Mouse (Mus musculus) liver, postnatal 0 days (tissue): ENCODE data around the gene Ikzf2. TPM values are rescaled to one million over a fixed set of nuclear protein-coding genes. Genes with fewer than 3 reads are reported as not detected.

Experiments
- ATAC-seq: fragments of 200-750 bp; cut with Nextera tagmentation; 2 replicates; pipeline ENCODE4 v1.8.0; 2017; ENCODE audit warnings: mild to moderate bottlenecking, moderate library complexity
- DNase-seq: peaks from one replicate; pipeline ENCODE4 v3.0.0-alpha.2; 2016
- H3K27ac ChIP-seq: fragments of 300-500 bp; sonication (generic); 2 replicates; pipeline ENCODE4 v1.5.1; 2014; ENCODE audit warnings: antibody characterized with exemption, moderate library complexity, mild to moderate bottlenecking, low read depth
- H3K27me3 ChIP-seq: fragments of 300-500 bp; sonication (generic); 2 replicates; pipeline ENCODE4 v1.6.1; 2014; ENCODE audit warnings: low read length, control low read depth, mixed read lengths; ENCODE audit not compliant: insufficient read depth
- H3K36me3 ChIP-seq: fragments of 300-500 bp; sonication (generic); replicated peaks from 2 replicates; pipeline ENCODE4 v1.6.1; 2014; ENCODE audit warnings: mild to moderate bottlenecking, control low read depth, low read length, moderate library complexity, mixed read lengths; ENCODE audit not compliant: insufficient read depth
- H3K4me1 ChIP-seq: fragments of 300-500 bp; sonication (generic); 2 replicates; pipeline ENCODE4 v1.6.1; 2014; ENCODE audit warnings: antibody characterized with exemption, mild to moderate bottlenecking, control low read depth; ENCODE audit not compliant: insufficient read depth
- H3K4me2 ChIP-seq: fragments of 300-500 bp; sonication (generic); 2 replicates; pipeline ENCODE4 v1.6.1; 2014; ENCODE audit warnings: low read depth, mild to moderate bottlenecking, low read length, moderate library complexity, mixed read lengths
- H3K4me3 ChIP-seq: fragments of 300-500 bp; sonication (generic); 2 replicates; pipeline ENCODE4 v1.5.1; 2014; ENCODE audit warnings: low read depth, low read length
- H3K9ac ChIP-seq: fragments of 300-500 bp; sonication (generic); replicated peaks from 2 replicates; pipeline ENCODE4 v1.6.1; 2014; ENCODE audit warnings: mild to moderate bottlenecking, moderate library complexity
- H3K9me3 ChIP-seq: fragments of 300-500 bp; sonication (generic); 2 replicates; pipeline ENCODE4 v1.6.1; 2016; ENCODE audit warnings: mild to moderate bottlenecking, control low read depth, low read length, mixed read lengths
- CTCF ChIP-seq: sonication (generic); IDR thresholded peaks from 2 replicates; pipeline ENCODE4 v1.5.1; 2016; ENCODE audit warnings: antibody characterized with exemption, low read depth
- EP300 ChIP-seq: IDR thresholded peaks from 2 replicates; pipeline ENCODE4 v1.6.1; 2016; ENCODE audit warnings: antibody characterized with exemption, low read depth, mild to moderate bottlenecking
- WGBS: fragments of 180-500 bp; shearing (Covaris S2); extraction: QIAGEN DNeasy Blood & Tissue Kit; methylation state at CpG from one replicate; pipeline ENCODE4 v1.1.7; 2014; ENCODE audit not compliant: insufficient replicate concordance; 5-methylcytosine and 5-hydroxymethylcytosine counted together
- polyA plus RNA-seq: library from polyadenylated mRNA; unstranded; fragments of >200 nt; fragmentation: Nextera tagmentation; extraction: Ambion mirVana; gene quantifications from 2 replicates; pipeline ENCODE4 v1.2.1, GENCODE M21; 2015

Ikzf2 gene
- polyA plus RNA-seq, 1 experiment from 2014 or later, result 0.33 TPM

- 89% methylated on average over 6 of the region's 6 CpGs for WGBS
- H3K4me1 ChIP-seq, result no peaks in the 10 kb centered on the region
- H3K9ac ChIP-seq, result no peak overlapping the region
- H3K4me3 ChIP-seq, result no peak overlapping the region
- no peak overlapping the region for H3K27ac ChIP-seq
- ATAC-seq, result no peak
- H3K9me3 ChIP-seq, result no peaks in the 10 kb centered on the region
- H3K36me3 ChIP-seq, result no peaks in the 10 kb centered on the region
- H3K4me2 ChIP-seq, result no peak overlapping the region
- DNase-seq, result no peak
- TF ChIP-seq CTCF (no peak), EP300 (no peak)
- no peaks in the 10 kb centered on the region for H3K27me3 ChIP-seq
Observed at GRCm38 (mm10) chr1:69506011-69506410, 181.0 kb downstream of the Ikzf2 start.

GRCm38 (mm10) chr1:69500388-69500787 lies 186.7 kb downstream of the Ikzf2 start:
- H3K4me1 ChIP-seq, result peaks cover 3% of the 10 kb centered on the region; the same call in 1 of the 2 replicates
- ATAC-seq (no peak), DNase-seq (no peak)
- TF ChIP-seq EP300 (0 out of 2 replicates have a peak, but pooled peaks have one; percentile 21), CTCF (no peak)
- no peaks in the 10 kb centered on the region for H3K9me3 ChIP-seq
- no peak overlapping the region for H3K4me2 ChIP-seq
- no peak overlapping the region for H3K4me3 ChIP-seq
- no peaks in the 10 kb centered on the region for H3K27me3 ChIP-seq
- no peaks in the 10 kb centered on the region for H3K36me3 ChIP-seq
- 51% methylated on average over 3 of the region's 3 CpGs for WGBS
- H3K27ac ChIP-seq, result no peak overlapping the region
- H3K9ac ChIP-seq, result no peak overlapping the region

GRCm38 (mm10) chr1:69499652-69500051 lies 187.4 kb downstream of the Ikzf2 start:
- Histone ChIP-seq H3K4me3 (no peak overlapping the region), H3K9ac (no peak overlapping the region), H3K27ac (no peak overlapping the region), H3K4me2 (peak overlapping the region; percentile 51; the same call in 1 of the 2 replicates), H3K4me1 (peaks cover 3% of the 10 kb centered on the region; the same call in 1 of the 2 replicates), H3K9me3 (no peaks in the 10 kb centered on the region), H3K27me3 (no peaks in the 10 kb centered on the region), H3K36me3 (no peaks in the 10 kb centered on the region)
- TF ChIP-seq EP300, result no peak
- no peak for TF ChIP-seq CTCF
- 66% methylated on average over 5 of the region's 5 CpGs for WGBS
- DNase-seq, result no peak
- no peak for ATAC-seq

GRCm38 (mm10) chr1:69498862-69499306 lies 188.2 kb downstream of the Ikzf2 start:
- no peak for ATAC-seq
- H3K4me3 ChIP-seq, result peak overlapping the region; percentile 20
- 53% methylated on average over 7 of the region's 7 CpGs for WGBS

GRCm38 (mm10) chr1:69496055-69496454 lies 191.0 kb downstream of the Ikzf2 start:
- Histone ChIP-seq H3K9me3 (no peaks in the 10 kb centered on the region), H3K9ac (no peak overlapping the region), H3K36me3 (no peaks in the 10 kb centered on the region), H3K27ac (no peak overlapping the region), H3K4me1 (peaks cover 3% of the 10 kb centered on the region; the same call in 1 of the 2 replicates), H3K27me3 (no peaks in the 10 kb centered on the region), H3K4me2 (no peak overlapping the region), H3K4me3 (no peak overlapping the region)
- TF ChIP-seq CTCF (no peak), EP300 (peak; percentile 80)
- ATAC-seq, result peak; percentile 70
- no peak for DNase-seq
- 20% methylated on average over 4 of the region's 4 CpGs for WGBS

More at GRCm38 (mm10) chr1:69498862-69499306, 188.2 kb downstream of the Ikzf2 start:
- Histone ChIP-seq H3K27me3 (no peaks in the 10 kb centered on the region), H3K27ac (no peak overlapping the region), H3K9me3 (no peaks in the 10 kb centered on the region), H3K4me1 (peaks cover 3% of the 10 kb centered on the region; the same call in 1 of the 2 replicates), H3K4me2 (peak overlapping the region; percentile 51), H3K9ac (no peak overlapping the region), H3K36me3 (no peaks in the 10 kb centered on the region)
- DNase-seq, result no peak
- TF ChIP-seq EP300 (no peak), CTCF (no peak)

- ATAC-seq (no peak), DNase-seq (no peak)
- TF ChIP-seq EP300, result no peak
- TF ChIP-seq CTCF, result no peak
- no peaks in the 10 kb centered on the region for H3K9me3 ChIP-seq
- H3K4me1 ChIP-seq, result peaks cover 3% of the 10 kb centered on the region; the same call in 1 of the 2 replicates
- no peaks in the 10 kb centered on the region for H3K27me3 ChIP-seq
- WGBS, result 46% methylated on average over 11 of the region's 11 CpGs
- no peak overlapping the region for H3K4me2 ChIP-seq
- no peaks in the 10 kb centered on the region for H3K36me3 ChIP-seq
- no peak overlapping the region for H3K9ac ChIP-seq
- no peak overlapping the region for H3K27ac ChIP-seq
- no peak overlapping the region for H3K4me3 ChIP-seq
Observed at GRCm38 (mm10) chr1:69493309-69494047, 193.6 kb downstream of the Ikzf2 start.
